Mouse (Mus musculus): ENCODE data around the gene Kat2a. TPM values are rescaled to one million over a fixed set of nuclear protein-coding genes. Genes with fewer than 3 reads are reported as not detected.

The Kat2a gene
- 72.4 and 80.6 TPM in 2 replicates for polyA plus RNA-seq (2016; fragmentation: Nextera tagmentation; extraction: Ambion mirVana)

- peak; percentile 89 for DNase-seq (ENCODE audit: low spot score)
- Histone ChIP-seq H3K9me3 (no peaks in the 10 kb centered on the region), H3K4me3 (peak within 1 kb of the TSS; percentile 97), H3K4me1 (peaks cover 48% of the 10 kb centered on the region), H3K27me3 (replicated peaks; ENCODE audit: low read depth, poor library complexity, severe bottlenecking) (no peaks in the 10 kb centered on the region), H3K36me3 (replicated peaks) (peaks cover 61% of the 10 kb centered on the region), H3K27ac (replicated peaks) (peak within 1 kb of the TSS; percentile 99)
- 3% methylated on average over 48 of the region's 48 CpGs for WGBS
Measured at GRCm38 (mm10) chr11:100711783-100712615, at the start of gene Kat2a. Gene Kat2a (minus strand): TSS chr11:100712465.

- Histone ChIP-seq H3K4me3 (peak overlapping the region; percentile 61), H3K4me1 (peaks cover 29% of the 10 kb centered on the region), H3K36me3 (replicated peaks) (no peaks in the 10 kb centered on the region), H3K27ac (replicated peaks) (0 out of 2 replicates have a peak overlapping the region, but pooled peaks have one; percentile 35), H3K9me3 (no peaks in the 10 kb centered on the region), H3K27me3 (replicated peaks; ENCODE audit: low read depth, poor library complexity, severe bottlenecking) (peaks cover 59% of the 10 kb centered on the region)
- under 1% methylated on average over 27 of the region's 27 CpGs for WGBS
- peak; percentile 91 for DNase-seq (ENCODE audit: low spot score)
Measured at GRCm38 (mm10) chr11:100761547-100762045, 49.3 kb upstream of the Kat2a start.

DNA sequence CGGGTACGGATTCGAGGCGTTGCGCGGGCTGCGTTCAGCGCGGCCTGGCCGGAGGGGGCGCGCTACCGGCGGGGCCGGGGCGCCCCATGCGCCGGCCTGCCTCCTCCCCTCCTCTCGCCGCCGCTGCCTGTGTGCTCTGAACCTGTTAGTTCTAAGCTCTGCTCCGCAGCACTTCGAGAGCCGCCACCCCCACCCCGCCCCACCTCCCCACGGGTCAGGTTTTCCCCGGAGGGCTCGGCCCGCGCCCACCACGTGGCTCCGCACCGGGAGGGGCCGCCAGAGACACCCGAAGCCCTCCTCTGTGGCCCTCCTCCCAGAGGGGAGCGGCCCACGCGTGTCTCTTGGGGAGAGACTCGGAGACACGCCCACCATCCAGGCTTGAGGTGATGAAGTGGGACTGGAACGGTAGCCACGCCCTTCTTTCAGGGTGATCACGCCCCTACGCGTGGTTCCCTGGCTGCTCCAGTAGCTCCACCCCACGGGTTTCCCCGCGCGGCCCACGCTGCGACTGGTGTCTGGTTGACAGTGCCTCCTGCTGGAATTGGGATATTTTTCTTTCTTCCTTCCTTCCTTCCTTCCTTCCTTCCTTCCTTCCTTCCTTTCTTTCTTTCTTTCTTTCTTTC, 47.5 kb upstream of the Kat2a start, which contains the start of gene Kcnh4:
TSS of gene Kcnh4 (minus strand) at position 332 of the 623 bp plus-strand sequence.
- H3K27ac ChIP-seq (replicated peaks) = peak within 1 kb of the TSS; percentile 75
- under 1% methylated on average over 51 of the region's 51 CpGs for WGBS

DNA sequence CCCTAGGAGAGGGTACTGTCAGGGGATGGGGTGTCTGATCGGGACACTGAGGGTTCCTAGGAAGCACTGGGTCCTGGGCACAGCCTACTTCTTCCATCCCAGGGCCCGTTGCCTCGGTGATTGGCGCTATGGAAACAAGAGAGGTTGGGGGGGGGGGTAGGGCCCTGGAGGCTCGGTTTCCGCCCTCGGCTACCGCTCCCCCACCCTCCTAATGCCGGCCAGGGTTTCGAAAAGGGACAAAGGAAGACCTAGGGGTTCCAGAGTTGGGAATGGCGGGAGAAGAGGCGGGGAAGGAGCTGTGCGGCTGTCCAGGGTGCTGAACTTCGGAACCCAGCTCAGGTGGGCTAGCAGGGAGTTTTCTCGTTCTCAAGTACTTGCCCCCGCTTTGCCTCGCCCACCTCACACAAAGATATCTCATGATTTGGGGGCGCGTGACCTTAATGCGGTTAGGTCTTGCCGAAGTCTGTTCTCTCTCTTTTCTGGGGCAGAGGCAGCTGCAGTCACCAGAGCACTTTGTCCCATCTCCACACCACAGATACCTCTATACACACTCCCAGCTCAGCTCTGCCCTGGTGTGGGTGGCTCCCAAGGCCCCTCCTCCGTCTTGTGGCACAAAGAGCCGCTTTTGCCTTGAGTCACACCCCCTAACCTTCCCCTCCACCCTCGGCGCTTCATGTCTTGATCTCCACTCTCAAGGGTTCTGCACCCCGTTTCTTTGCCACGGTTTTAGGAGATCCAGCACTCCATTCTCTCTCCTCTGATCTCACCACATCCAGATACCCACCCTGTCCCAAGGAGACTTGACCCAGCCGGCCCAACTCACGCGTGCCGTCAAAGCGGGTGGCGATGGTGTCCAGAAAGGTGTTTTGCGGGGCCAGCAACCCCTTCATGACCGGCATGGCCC, 46.7 kb upstream of the Kat2a start:
- no peaks in the 10 kb centered on the region for H3K9me3 ChIP-seq
- peak overlapping the region; percentile 75 for H3K27ac ChIP-seq (replicated peaks)
- H3K27me3 ChIP-seq (replicated peaks; ENCODE audit: low read depth, poor library complexity, severe bottlenecking) = peaks cover 67% of the 10 kb centered on the region
- peak; percentile 85 for DNase-seq (ENCODE audit: low spot score)
- peaks cover 29% of the 10 kb centered on the region for H3K4me1 ChIP-seq
- 2% methylated on average over 35 of the region's 35 CpGs for WGBS
- H3K36me3 ChIP-seq (replicated peaks) = no peaks in the 10 kb centered on the region
- H3K4me3 ChIP-seq = peak overlapping the region; percentile 56

More for the DNA sequence above, 47.5 kb upstream of the Kat2a start, which contains the start of gene Kcnh4:
- peaks cover 29% of the 10 kb centered on the region for H3K4me1 ChIP-seq
- peaks cover 67% of the 10 kb centered on the region for H3K27me3 ChIP-seq (replicated peaks; ENCODE audit: low read depth, poor library complexity, severe bottlenecking)
- H3K9me3 ChIP-seq = no peaks in the 10 kb centered on the region
- DNase-seq (ENCODE audit: low spot score) = peak; percentile 44
- H3K36me3 ChIP-seq (replicated peaks) = no peaks in the 10 kb centered on the region
- H3K4me3 ChIP-seq = peak within 1 kb of the TSS; percentile 56

- Histone ChIP-seq H3K9me3 (no peaks in the 10 kb centered on the region), H3K4me3 (no peak overlapping the region), H3K4me1 (peaks cover 29% of the 10 kb centered on the region), H3K36me3 (replicated peaks) (no peaks in the 10 kb centered on the region), H3K27ac (replicated peaks) (no peak overlapping the region), H3K27me3 (replicated peaks; ENCODE audit: low read depth, poor library complexity, severe bottlenecking) (peaks cover 57% of the 10 kb centered on the region)
- DNase-seq (ENCODE audit: low spot score) = no peak
- WGBS = 90% methylated on average over 12 of the region's 12 CpGs
Measured at GRCm38 (mm10) chr11:100757566-100757965, 45.3 kb upstream of the Kat2a start.

GRCm38 (mm10) chr11:100756476-100756875, 44.2 kb upstream of the Kat2a start:
- WGBS = 63% methylated on average over 6 of the region's 6 CpGs
- Histone ChIP-seq H3K27ac (replicated peaks) (no peak overlapping the region), H3K27me3 (replicated peaks; ENCODE audit: low read depth, poor library complexity, severe bottlenecking) (peaks cover 51% of the 10 kb centered on the region), H3K36me3 (replicated peaks) (no peaks in the 10 kb centered on the region), H3K9me3 (no peaks in the 10 kb centered on the region), H3K4me3 (no peak overlapping the region), H3K4me1 (peaks cover 22% of the 10 kb centered on the region)
- DNase-seq (ENCODE audit: low spot score) = no peak

GRCm38 (mm10) chr11:100754693-100755057, 42.4 kb upstream of the Kat2a start:
- Histone ChIP-seq H3K27ac (replicated peaks) (no peak overlapping the region), H3K27me3 (replicated peaks; ENCODE audit: low read depth, poor library complexity, severe bottlenecking) (peaks cover 44% of the 10 kb centered on the region), H3K4me3 (no peak overlapping the region), H3K9me3 (no peaks in the 10 kb centered on the region), H3K36me3 (replicated peaks) (no peaks in the 10 kb centered on the region), H3K4me1 (peaks cover 13% of the 10 kb centered on the region)
- DNase-seq (ENCODE audit: low spot score) = no peak
- 92% methylated on average over 3 of the region's 3 CpGs for WGBS

GRCm38 (mm10) chr11:100754021-100754692, 41.9 kb upstream of the Kat2a start:
- peaks cover 44% of the 10 kb centered on the region for H3K27me3 ChIP-seq (replicated peaks; ENCODE audit: low read depth, poor library complexity, severe bottlenecking)
- no peak for DNase-seq (ENCODE audit: low spot score)
- peaks cover 8% of the 10 kb centered on the region for H3K4me1 ChIP-seq
- H3K27ac ChIP-seq (replicated peaks) = no peak overlapping the region
- H3K36me3 ChIP-seq (replicated peaks) = no peaks in the 10 kb centered on the region
- H3K4me3 ChIP-seq = no peak overlapping the region
- H3K9me3 ChIP-seq = no peaks in the 10 kb centered on the region
- 88% methylated on average over 12 of the region's 12 CpGs for WGBS

GRCm38 (mm10) chr11:100752294-100752693, 40.0 kb upstream of the Kat2a start:
- H3K4me1 ChIP-seq = no peaks in the 10 kb centered on the region
- H3K4me3 ChIP-seq = no peak overlapping the region
- H3K27ac ChIP-seq (replicated peaks) = no peak overlapping the region
- 48% methylated on average over 10 of the region's 10 CpGs for WGBS
- no peaks in the 10 kb centered on the region for H3K9me3 ChIP-seq
- no peak for DNase-seq (ENCODE audit: low spot score)
- peaks cover 43% of the 10 kb centered on the region for H3K27me3 ChIP-seq (replicated peaks; ENCODE audit: low read depth, poor library complexity, severe bottlenecking)
- no peaks in the 10 kb centered on the region for H3K36me3 ChIP-seq (replicated peaks)

- WGBS = 89% methylated on average over 16 of the region's 16 CpGs
- no peak for DNase-seq (ENCODE audit: low spot score)
- H3K27me3 ChIP-seq (replicated peaks; ENCODE audit: low read depth, poor library complexity, severe bottlenecking) = peaks cover 35% of the 10 kb centered on the region
- H3K4me1 ChIP-seq = peaks cover 6% of the 10 kb centered on the region
- H3K9me3 ChIP-seq = no peaks in the 10 kb centered on the region
- no peaks in the 10 kb centered on the region for H3K36me3 ChIP-seq (replicated peaks)
- H3K27ac ChIP-seq (replicated peaks) = no peak overlapping the region
- H3K4me3 ChIP-seq = no peak overlapping the region
Measured at GRCm38 (mm10) chr11:100750127-100750526, 37.9 kb upstream of the Kat2a start.

DNA sequence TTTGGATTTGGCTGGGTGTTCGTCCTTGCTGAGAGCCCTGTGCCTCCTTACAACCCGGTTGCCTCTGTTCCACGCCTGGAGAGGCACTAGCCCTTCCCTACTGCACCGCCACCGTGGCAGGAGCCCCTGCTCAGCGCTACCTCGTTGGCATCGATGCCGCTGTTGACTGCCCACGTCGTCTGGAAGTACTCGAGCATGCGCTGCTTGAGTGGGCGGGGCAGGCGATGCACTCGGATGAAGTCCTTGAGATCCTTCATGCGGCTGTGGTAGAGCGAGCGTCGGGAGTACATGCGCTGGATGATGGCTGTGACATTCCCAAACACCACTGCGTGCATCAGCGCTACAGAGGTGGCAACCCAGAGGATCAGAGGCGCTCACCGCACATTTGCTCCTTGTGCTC, 37.2 kb upstream of the Kat2a start:
- DNase-seq (ENCODE audit: low spot score) = no peak
- H3K4me3 ChIP-seq = no peak overlapping the region
- no peaks in the 10 kb centered on the region for H3K36me3 ChIP-seq (replicated peaks)
- peaks cover 35% of the 10 kb centered on the region for H3K27me3 ChIP-seq (replicated peaks; ENCODE audit: low read depth, poor library complexity, severe bottlenecking)
- peaks cover 6% of the 10 kb centered on the region for H3K4me1 ChIP-seq
- 53% methylated on average over 25 of the region's 25 CpGs for WGBS
- H3K27ac ChIP-seq (replicated peaks) = no peak overlapping the region
- no peaks in the 10 kb centered on the region for H3K9me3 ChIP-seq
